Mouse (Mus musculus) G1E (cell line): ENCODE data around the gene Copz1.

ENCODE experiments used
- CTCF ChIP-seq: IDR thresholded peaks from 2 replicates; pipeline ENCODE4 v1.5.1; 2012; ENCODE audit warnings: low read depth, low read length, inconsistent platforms, mixed read lengths
- GATA1 ChIP-seq: IDR thresholded peaks from 2 replicates; pipeline ENCODE4 v1.6.1; 2012; ENCODE audit warnings: borderline replicate concordance, low read length, inconsistent platforms, mixed read lengths
- GATA2 ChIP-seq: IDR thresholded peaks from 2 replicates; pipeline ENCODE4 v1.6.1; 2012; ENCODE audit warnings: low read depth, low read length, inconsistent platforms, borderline replicate concordance
- POLR2AphosphoS5 ChIP-seq: IDR thresholded peaks from 2 replicates; pipeline ENCODE4 v1.6.1; 2012; ENCODE audit warnings: low read depth, low read length, inconsistent platforms; ENCODE audit not compliant: insufficient replicate concordance
- TAL1 ChIP-seq: conservative IDR thresholded peaks from 2 replicates; pipeline ENCODE4 v1.6.1; 2012; ENCODE audit warnings: low read depth, low read length, inconsistent platforms, mixed read lengths

- TF ChIP-seq CTCF (no peak), GATA1 (no peak), TAL1 (no peak), POLR2AphosphoS5 (no peak), GATA2 (no peak)
These were observed 37.9 kb downstream of the Copz1 start, which contains the start of gene Gpr84 for GRCm38 (mm10) chr15:103310365-103310910.
